Mouse (Mus musculus) MEL (cell line): ENCODE measurements around the gene Rps3. TPM values are rescaled to one million over a fixed set of nuclear protein-coding genes. Genes with fewer than 3 reads are reported as not detected.

Experiments used
- DNase-seq: peaks from one replicate; pipeline ENCODE4 v3.0.0; 2011; ENCODE audit warnings: low read depth, low spot score
- H3K27ac ChIP-seq: 2 replicates; pipeline ENCODE4 v1.5.1; 2012; ENCODE audit warnings: low read depth, mild to moderate bottlenecking, control low read depth, low read length, moderate library complexity; ENCODE audit not compliant: control insufficient read depth
- H3K27me3 ChIP-seq, 2 experiments: fragments of 150-350 bp in 1 of 2; sonication (generic) in 1 of 2; 2 replicates each; pipeline ENCODE4 v1.6.1; 2012; ENCODE audit warnings: low read length in 2 of 2, mild to moderate bottlenecking in 2 of 2, improper control_type of control experiment in 1 of 2, moderate library complexity in 1 of 2; ENCODE audit not compliant: insufficient read depth in 2 of 2, control insufficient read depth in 1 of 2
- H3K36me3 ChIP-seq, 2 experiments: 2 replicates each; pipeline ENCODE4 v1.6.1; 2012 to 2014; ENCODE audit warnings: low read length in 2 of 2, improper control_type of control experiment in 1 of 2, inconsistent platforms in 1 of 2, mild to moderate bottlenecking in 1 of 2; ENCODE audit not compliant: insufficient read depth in 2 of 2, control insufficient read depth in 1 of 2
- H3K4me1 ChIP-seq, 2 experiments: fragments of 150-350 bp in 1 of 2; sonication (generic) in 1 of 2; 2 replicates each; pipeline ENCODE4 v1.6.1; 2012; ENCODE audit warnings: low read length in 2 of 2, improper control_type of control experiment in 1 of 2, mild to moderate bottlenecking in 1 of 2; ENCODE audit not compliant: insufficient read depth in 2 of 2, control insufficient read depth in 1 of 2
- H3K4me3 ChIP-seq, 2 experiments: fragments of 150-350 bp in 1 of 2; sonication (generic) in 1 of 2; 2 replicates each; pipeline ENCODE4 v1.5.1; 2012; ENCODE audit warnings: low read depth in 2 of 2, low read length in 2 of 2, mild to moderate bottlenecking in 2 of 2, moderate library complexity in 2 of 2, control low read depth in 1 of 2, improper control_type of control experiment in 1 of 2; ENCODE audit not compliant: control insufficient read depth in 1 of 2, insufficient read depth in 1 of 2
- H3K79me2 ChIP-seq: 2 replicates; pipeline ENCODE4 v1.6.1; 2012; ENCODE audit warnings: mild to moderate bottlenecking, low read length, moderate library complexity; ENCODE audit not compliant: control insufficient read depth, poor library complexity, insufficient read depth
- H3K9ac ChIP-seq: 2 replicates; pipeline ENCODE4 v1.6.1; 2012; ENCODE audit warnings: low read depth, mild to moderate bottlenecking, control low read depth, low read length, moderate library complexity; ENCODE audit not compliant: control insufficient read depth, poor library complexity, severe bottlenecking
- H3K9me3 ChIP-seq: fragments of 150-350 bp; sonication (generic); replicated peaks from 2 replicates; pipeline ENCODE4 v1.6.1; 2012; ENCODE audit warnings: mild to moderate bottlenecking, low read length, improper control_type of control experiment, moderate library complexity; ENCODE audit not compliant: insufficient read depth
- CHD2 ChIP-seq: IDR thresholded peaks from 2 replicates; pipeline ENCODE4 v1.6.1; 2011; ENCODE audit warnings: low read length, improper control_type of control experiment
- CTCF ChIP-seq, 3 experiments: IDR thresholded peaks in 2 of 3; conservative IDR thresholded peaks in 1 of 3; 2 replicates each; pipeline ENCODE4 v1.5.1; 2011 to 2012; ENCODE audit warnings: low read length in 3 of 3, low read depth in 2 of 3, mild to moderate bottlenecking in 2 of 3, improper control_type of control experiment in 1 of 3, inconsistent platforms in 1 of 3, mixed read lengths in 1 of 3, moderate library complexity in 1 of 3; ENCODE audit not compliant: control insufficient read depth in 1 of 3, insufficient read depth in 1 of 3, poor library complexity in 1 of 3, severe bottlenecking in 1 of 3
- ETS1 ChIP-seq: IDR thresholded peaks from 2 replicates; pipeline ENCODE4 v1.6.1; 2012; ENCODE audit warnings: low read depth, mild to moderate bottlenecking, inconsistent platforms, low read length, improper control_type of control experiment, moderate library complexity
- GABPA ChIP-seq: IDR thresholded peaks from 2 replicates; pipeline ENCODE4 v1.6.1; 2012; ENCODE audit warnings: low read depth, mild to moderate bottlenecking, inconsistent platforms, low read length, improper control_type of control experiment, moderate library complexity
- GATA1 ChIP-seq: IDR thresholded peaks from 2 replicates; pipeline ENCODE4 v1.6.1; 2011; ENCODE audit warnings: low read depth, low read length, improper control_type of control experiment
- HCFC1 ChIP-seq: IDR thresholded peaks from 2 replicates; pipeline ENCODE4 v1.6.1; 2012; ENCODE audit warnings: low read depth, mild to moderate bottlenecking, inconsistent platforms, low read length, improper control_type of control experiment, moderate library complexity
- JUND ChIP-seq: IDR thresholded peaks from 2 replicates; pipeline ENCODE4 v1.6.1; 2011; ENCODE audit warnings: low read depth, mild to moderate bottlenecking, improper control_type of control experiment, low read length
- KAT2A ChIP-seq: conservative IDR thresholded peaks from 2 replicates; pipeline ENCODE4 v1.6.1; 2012; ENCODE audit warnings: low read depth, low read length, improper control_type of control experiment, inconsistent platforms
- MAFK ChIP-seq: IDR thresholded peaks from 2 replicates; pipeline ENCODE4 v1.6.1; 2011; ENCODE audit warnings: low read depth, mild to moderate bottlenecking, low read length, improper control_type of control experiment, borderline replicate concordance
- MAX ChIP-seq: IDR thresholded peaks from 2 replicates; pipeline ENCODE4 v1.6.1; 2011; ENCODE audit warnings: low read length, improper control_type of control experiment
- MAZ ChIP-seq: IDR thresholded peaks from 2 replicates; pipeline ENCODE4 v1.6.1; 2012; ENCODE audit warnings: low read depth, mild to moderate bottlenecking, inconsistent platforms, low read length, improper control_type of control experiment
- MXI1 ChIP-seq: IDR thresholded peaks from 2 replicates; pipeline ENCODE4 v1.6.1; 2011; ENCODE audit warnings: mild to moderate bottlenecking, low read depth, low read length, improper control_type of control experiment
- MYB ChIP-seq: IDR thresholded peaks from 2 replicates; pipeline ENCODE4 v1.6.1; 2011; ENCODE audit warnings: mild to moderate bottlenecking, low read depth, low read length, improper control_type of control experiment
- MYC ChIP-seq: IDR thresholded peaks from 2 replicates; pipeline ENCODE4 v1.6.1; 2011; ENCODE audit warnings: low read depth, mild to moderate bottlenecking, low read length, improper control_type of control experiment, moderate library complexity
- NELFE ChIP-seq: IDR thresholded peaks from 2 replicates; pipeline ENCODE4 v1.6.1; 2011; ENCODE audit warnings: low read depth, low read length, improper control_type of control experiment
- NRF1 ChIP-seq: IDR thresholded peaks from 2 replicates; pipeline ENCODE4 v1.6.1; 2014; ENCODE audit warnings: low read depth, mild to moderate bottlenecking, inconsistent platforms, low read length, improper control_type of control experiment, moderate library complexity; ENCODE audit not compliant: poor library complexity, insufficient read depth, severe bottlenecking
- POLR2A ChIP-seq, 2 experiments: IDR thresholded peaks; 2 replicates each; pipeline ENCODE4 v1.6.1; 2011 to 2012; ENCODE audit warnings: low read length in 2 of 2, mild to moderate bottlenecking in 2 of 2, control low read depth in 1 of 2, improper control_type of control experiment in 1 of 2, low read depth in 1 of 2, moderate library complexity in 1 of 2; ENCODE audit not compliant: control insufficient read depth in 1 of 2, insufficient read depth in 1 of 2, poor library complexity in 1 of 2
- POLR2AphosphoS2 ChIP-seq: IDR thresholded peaks from 2 replicates; pipeline ENCODE4 v1.6.1; 2011; ENCODE audit warnings: low read length, improper control_type of control experiment
- POLR2AphosphoS5 ChIP-seq: IDR thresholded peaks from 2 replicates; pipeline ENCODE4 v1.6.1; 2012; ENCODE audit warnings: low read depth, borderline replicate concordance, mild to moderate bottlenecking, inconsistent platforms, low read length, moderate library complexity, mixed read lengths
- RAD21 ChIP-seq: IDR thresholded peaks from 2 replicates; pipeline ENCODE4 v1.6.1; 2011; ENCODE audit warnings: mild to moderate bottlenecking, low read depth, low read length, improper control_type of control experiment
- RCOR1 ChIP-seq: IDR thresholded peaks from 2 replicates; pipeline ENCODE4 v1.6.1; 2012; ENCODE audit warnings: low read depth, mild to moderate bottlenecking, inconsistent platforms, low read length, improper control_type of control experiment
- SMC3 ChIP-seq: IDR thresholded peaks from 2 replicates; pipeline ENCODE4 v1.6.1; 2011; ENCODE audit warnings: low read depth, low read length, improper control_type of control experiment
- TAL1 ChIP-seq: IDR thresholded peaks from 2 replicates; pipeline ENCODE4 v1.6.1; 2012; ENCODE audit warnings: mild to moderate bottlenecking, inconsistent platforms, low read length, moderate library complexity, mixed read lengths
- TBP ChIP-seq: IDR thresholded peaks from 2 replicates; pipeline ENCODE4 v1.8.0; 2011; ENCODE audit warnings: low read depth, low read length, improper control_type of control experiment
- ZC3H11A ChIP-seq: IDR thresholded peaks from 2 replicates; pipeline ENCODE4 v1.6.1; 2012; ENCODE audit warnings: low read depth, mild to moderate bottlenecking, inconsistent platforms, low read length, improper control_type of control experiment
- ZMIZ1 ChIP-seq: IDR thresholded peaks from 2 replicates; pipeline ENCODE4 v1.6.1; 2012; ENCODE audit warnings: low read depth, mild to moderate bottlenecking, inconsistent platforms, low read length, improper control_type of control experiment, moderate library complexity
- ZNF384 ChIP-seq: IDR thresholded peaks from 2 replicates; pipeline ENCODE4 v1.6.1; 2012; ENCODE audit warnings: low read depth, mild to moderate bottlenecking, inconsistent platforms, low read length, improper control_type of control experiment
- polyA plus RNA-seq, 2 experiments: library from polyadenylated mRNA; stranded (reverse) in 1 of 2; unstranded in 1 of 2; fragments of >175 nt in 1 of 2; fragments of >200 nt in 1 of 2; gene quantifications; 2 replicates each; pipeline versions ENCODE4 v1.2.1 to v1.2.4; 2012; ENCODE audit warnings: low replicate concordance in 2 of 2, low read depth in 1 of 2; ENCODE audit not compliant: insufficient read length in 2 of 2, insufficient read depth in 1 of 2, missing spikeins in 1 of 2
- total RNA-seq: library from RNA; depleted of rRNA; stranded (reverse); fragments of 300-350 nt; gene quantifications from 2 replicates; pipeline ENCODE4 v1.2.3, GENCODE M21; 2012

Rps3 gene
- total and polyA plus RNA-seq, 3 experiments: 157 to 2,287 (median 1,899) TPM

DNA sequence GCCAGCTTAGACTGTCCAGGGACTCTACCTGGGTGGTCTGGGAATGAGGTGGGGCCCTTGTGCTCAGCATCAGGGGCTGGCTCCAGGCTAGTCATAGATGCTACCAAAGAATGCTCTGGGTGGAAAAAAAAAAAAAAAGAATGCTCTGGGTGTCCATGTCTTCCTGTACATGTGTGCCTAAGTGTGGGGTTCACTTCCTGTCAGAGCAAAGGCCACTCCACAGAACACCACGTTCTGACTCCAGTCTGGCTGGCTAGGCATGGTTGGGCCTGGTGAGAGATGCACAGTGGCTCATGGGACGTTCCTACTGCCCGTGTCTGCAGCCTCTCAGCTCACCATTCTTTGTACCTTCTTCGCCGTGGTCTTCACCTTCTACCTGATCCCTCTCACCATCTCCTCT, 34.9 kb downstream of the Rps3 start:
- Histone ChIP-seq H3K27ac (no peak overlapping the region), H3K9me3 (no peaks in the 10 kb centered on the region), H3K27me3 (no peaks in the 10 kb centered on the region), H3K36me3 (no peaks in the 10 kb centered on the region), H3K79me2 (no peaks in the 10 kb centered on the region), H3K4me1 (peaks cover 0 to 15% of the 10 kb centered on the region in 2 experiments; a peak in 2 of 4 replicates), H3K4me3 (no peak overlapping the region), H3K9ac (no peak overlapping the region)
- no peak for DNase-seq
- TF ChIP-seq NRF1 (no peak), KAT2A (no peak), TAL1 (no peak), NELFE (no peak), CHD2 (no peak), MXI1 (no peak), SMC3 (no peak), MAFK (no peak), TBP (no peak), POLR2AphosphoS2 (no peak), ZNF384 (no peak), POLR2AphosphoS5 (no peak), ZC3H11A (no peak), GABPA (no peak), MAZ (no peak), MYB (no peak)

DNA sequence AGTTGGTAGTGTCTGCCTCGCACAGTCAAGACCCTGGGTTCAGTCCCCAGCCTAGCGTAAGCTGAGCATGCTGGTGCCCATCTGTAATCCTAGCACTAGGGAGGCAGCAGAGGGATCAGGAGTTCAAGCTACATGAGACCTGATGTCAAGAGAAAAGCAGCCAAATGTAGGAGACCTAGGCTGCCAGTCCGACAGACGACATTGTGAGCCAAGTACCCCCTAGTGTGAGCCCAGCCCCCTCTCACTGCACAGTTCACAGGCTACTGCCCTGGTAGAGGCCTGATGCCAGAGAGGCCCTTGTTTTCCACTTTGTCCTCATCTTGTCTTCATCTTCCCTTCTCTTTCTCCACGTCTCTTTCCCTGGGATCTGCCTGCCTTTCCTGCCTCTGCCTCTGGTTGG, 36.2 kb downstream of the Rps3 start:
- H3K4me3 ChIP-seq: no peak overlapping the region
- H3K9me3 ChIP-seq: no peaks in the 10 kb centered on the region
- no peaks in the 10 kb centered on the region for H3K36me3 ChIP-seq
- peaks cover 0 to 15% of the 10 kb centered on the region in 2 experiments; a peak in 2 of 4 replicates for H3K4me1 ChIP-seq
- H3K79me2 ChIP-seq: no peaks in the 10 kb centered on the region
- no peak overlapping the region for H3K27ac ChIP-seq
- H3K9ac ChIP-seq: no peak overlapping the region
- H3K27me3 ChIP-seq: no peaks in the 10 kb centered on the region; a peak in 1 of 4 replicates
- no peak for DNase-seq
- no peak for TF ChIP-seq ZC3H11A
- TF ChIP-seq RAD21: no peak
- TF ChIP-seq NRF1: no peak
- no peak for TF ChIP-seq HCFC1
- TF ChIP-seq JUND: no peak
- no peak for TF ChIP-seq RCOR1
- TF ChIP-seq GATA1: no peak
- no peak for TF ChIP-seq MAX
- no peak for TF ChIP-seq POLR2A (IDR thresholded peaks at IDR 0.05; ENCODE audit: control insufficient read depth in 1 of 2, insufficient read depth in 1 of 2, low read depth in 1 of 2, low read length in 2 of 2, poor library complexity in 1 of 2)
- TF ChIP-seq MXI1: no peak
- TF ChIP-seq SMC3: no peak
- no peak for TF ChIP-seq TAL1
- no peak for TF ChIP-seq ETS1
- no peak for TF ChIP-seq MAFK
- TF ChIP-seq MYC: no peak
- no peak for TF ChIP-seq CTCF (IDR thresholded peaks at IDR 0.05 in 2 of 3, conservative IDR thresholded peaks at IDR 0.05 in 1 of 3; ENCODE audit: control insufficient read depth in 1 of 3, insufficient read depth in 1 of 3, low read depth in 2 of 3, low read length in 3 of 3, poor library complexity in 1 of 3, severe bottlenecking in 1 of 3)
- TF ChIP-seq ZMIZ1: no peak
- TF ChIP-seq POLR2AphosphoS2: no peak
- TF ChIP-seq, all 39 proteins: peak for 0
